Mouse (Mus musculus) frontal cortex, adult 2 months (tissue): ENCODE measurements around the gene H2-M3. TPM values are rescaled to one million over a fixed set of nuclear protein-coding genes. Genes with fewer than 3 reads are reported as not detected.
"Not testable (repeated sequence)": the region's sequence is repeated elsewhere in the genome, so short reads cannot be mapped to it uniquely, and the experiment has no call there.

Experiments
- DNase-seq, 2 experiments: peaks; one replicate each; pipeline ENCODE4 v3.0.0; 2022; ENCODE audit warnings: low spot score in 1 of 2; ENCODE audit errors: extremely low spot score in 1 of 2
- polyA plus RNA-seq: library from polyadenylated mRNA; depleted of rRNA; stranded (reverse); fragments of >200 nt; gene quantifications from 2 replicates; pipeline ENCODE4 v1.2.3, GENCODE M21; 2012; rRNA removed

H2-M3 gene
- polyA plus RNA-seq, result 2.4 and 3.0 TPM in 2 replicates

DNA sequence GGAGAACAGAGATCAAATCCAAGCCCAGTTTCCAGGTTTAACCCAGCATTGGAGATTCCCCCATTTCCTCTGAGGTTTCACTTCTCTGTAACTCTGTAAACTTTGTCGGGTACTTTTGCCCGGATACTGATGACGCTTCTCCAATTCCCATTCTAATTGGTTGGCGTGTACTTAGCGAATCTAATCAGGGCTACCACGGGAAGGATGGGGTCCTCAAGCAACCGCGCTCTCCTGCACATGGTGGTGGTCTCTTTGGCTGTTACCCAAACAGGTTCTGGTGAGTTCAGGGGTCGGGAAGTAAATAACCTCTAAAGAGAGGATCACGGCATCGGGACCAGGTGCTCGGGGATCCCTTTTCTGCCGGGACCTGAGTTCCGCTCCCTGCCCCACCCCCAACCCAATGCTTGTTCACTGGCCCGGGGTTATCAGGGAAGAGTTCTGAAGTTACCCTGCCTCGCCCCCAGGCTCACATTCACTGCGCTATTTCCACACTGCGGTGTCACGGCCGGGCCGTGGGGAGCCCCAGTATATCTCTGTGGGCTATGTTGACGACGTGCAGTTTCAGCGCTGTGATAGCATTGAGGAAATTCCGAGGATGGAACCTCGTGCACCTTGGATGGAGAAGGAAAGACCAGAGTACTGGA is at the start of gene H2-M3:
TSS of gene H2-M3 (plus strand) at position 163 of the 644 bp plus-strand sequence.
- peak; percentile 74 to 98 for DNase-seq

DNA sequence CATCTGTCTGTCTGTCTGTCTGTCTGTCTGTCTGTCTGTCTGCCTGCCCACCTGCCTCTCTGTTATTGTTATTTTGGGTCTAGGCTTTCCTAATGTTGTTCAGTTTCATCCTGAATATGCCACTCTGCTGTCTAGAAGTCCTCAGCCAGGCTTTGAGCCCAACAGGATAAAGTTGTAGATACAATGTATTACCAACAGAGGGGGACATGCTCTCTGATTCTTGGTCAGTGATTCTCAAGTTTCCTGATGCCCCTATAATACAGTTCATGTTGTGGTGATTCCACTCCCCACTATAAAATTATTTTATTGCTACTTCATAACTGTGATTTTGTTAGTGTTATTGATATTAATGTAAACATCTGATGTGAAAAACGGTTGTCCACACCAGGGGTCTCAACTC is 48.1 kb upstream of the H2-M3 start:
- DNase-seq, result no peak

- DNase-seq, result not testable (repeated sequence)
These were observed 32.8 kb upstream of the H2-M3 start, which contains the start of gene Olfr97 for GRCm38 (mm10) chr17:37237230-37237629. TSS of gene Olfr97 (minus strand) at chr17:37237330.

DNA sequence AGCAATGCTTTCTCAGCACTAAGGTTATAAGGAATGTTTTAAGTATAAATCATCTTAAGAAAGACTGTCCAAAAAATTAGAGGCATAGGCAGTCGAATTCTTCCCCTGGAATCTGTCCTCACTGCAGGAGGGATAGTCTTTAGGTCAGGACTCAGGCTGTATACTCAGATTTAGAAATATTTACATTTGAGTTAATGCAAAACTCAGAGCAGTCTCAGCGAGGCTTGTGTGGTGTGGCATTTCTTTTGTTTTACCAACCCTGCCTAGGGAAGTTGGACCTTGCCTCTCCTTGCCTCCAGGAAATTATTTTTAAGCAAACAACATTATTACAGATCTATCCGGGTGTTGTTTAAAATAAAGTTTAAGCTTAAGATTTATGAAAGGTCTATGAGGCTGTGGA is 27.8 kb upstream of the H2-M3 start:
- no peak for DNase-seq

DNA sequence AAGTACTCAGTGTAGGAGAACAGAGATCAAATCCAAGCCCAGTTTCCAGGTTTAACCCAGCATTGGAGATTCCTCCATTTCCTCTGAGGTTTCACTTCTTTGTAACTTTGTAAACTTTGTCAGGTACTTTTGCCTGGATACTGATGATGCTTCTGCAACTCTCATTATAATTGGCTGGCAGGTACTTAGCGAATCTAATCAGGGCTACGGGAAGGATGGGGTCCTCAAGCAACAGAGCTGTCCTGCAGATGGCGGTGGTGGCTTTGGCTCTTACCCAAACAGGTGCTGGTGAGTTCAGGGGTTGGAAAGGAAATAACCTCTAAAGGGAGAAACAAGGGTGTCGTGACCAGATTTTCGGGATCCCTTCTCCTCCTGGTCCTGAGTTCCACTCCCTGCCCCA is 23.3 kb upstream of the H2-M3 start:
- peak; percentile 7 to 72 for DNase-seq

DNA sequence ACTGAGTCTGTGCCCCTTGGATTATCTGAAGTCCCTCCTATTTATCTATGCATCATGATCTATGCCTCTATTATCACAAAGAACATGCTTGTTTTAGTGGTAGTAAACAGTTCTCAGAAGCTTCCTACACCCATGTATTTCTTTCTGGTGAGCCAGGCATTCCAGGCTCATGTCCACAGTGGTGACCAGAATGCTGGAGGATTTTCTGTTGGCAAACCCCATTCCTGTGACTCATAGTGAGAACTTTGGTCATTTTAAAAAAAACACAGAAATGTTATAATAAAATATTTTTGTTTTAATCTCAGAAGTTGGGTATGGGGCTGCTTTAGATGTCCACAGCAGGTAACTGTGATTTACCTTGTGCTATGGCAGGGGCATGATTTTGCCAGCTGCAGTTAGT is 20.6 kb upstream of the H2-M3 start:
- DNase-seq, result no peak

DNA sequence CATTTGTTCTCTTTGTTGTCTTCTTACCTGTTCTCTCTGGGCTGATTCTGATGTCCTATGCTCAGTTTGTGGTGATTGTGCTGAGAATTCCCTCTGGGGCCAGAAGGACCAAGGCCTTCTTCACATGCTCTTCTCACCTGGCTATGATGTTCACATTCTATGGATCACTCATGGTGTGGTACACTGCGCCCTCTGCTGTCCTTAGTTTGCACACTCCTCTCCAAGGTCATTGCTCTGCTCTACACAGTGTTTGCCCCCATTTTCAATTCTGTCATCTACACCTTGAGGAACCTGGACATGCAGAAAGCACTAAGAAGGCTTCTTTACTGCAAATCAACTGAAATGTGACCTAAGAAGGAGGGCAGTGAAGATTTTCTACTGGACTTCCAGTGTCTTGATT is 19.5 kb upstream of the H2-M3 start:
- peak in 1 of 2 experiments; percentile 30 for DNase-seq

DNA sequence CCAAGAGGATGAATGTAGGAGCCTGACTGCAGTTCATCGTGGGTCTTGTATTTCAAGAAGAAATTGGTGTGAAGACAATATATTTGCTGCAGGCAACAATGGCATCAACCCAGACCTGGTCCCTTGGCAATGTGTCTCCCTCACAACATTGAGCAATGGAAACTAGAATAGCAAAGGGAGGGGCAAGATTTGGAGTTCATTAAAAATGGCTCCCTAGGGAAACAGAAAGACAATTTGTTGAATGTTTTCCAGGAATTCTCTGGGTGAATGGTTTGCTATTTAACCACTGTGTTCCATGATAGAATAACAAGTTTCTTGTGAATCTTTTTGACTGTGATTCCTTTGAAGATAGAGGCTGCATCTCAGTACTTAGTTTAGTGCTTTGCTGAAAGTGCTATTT is 6.4 kb upstream of the H2-M3 start, which contains the start of gene Olfr98:
TSS of gene Olfr98 (minus strand) at position 124 of the 400 bp plus-strand sequence.
- DNase-seq, result no peak

GRCm38 (mm10) chr17:37270702-37271092 is 677 bp downstream of the H2-M3 start:
- peak in 1 of 2 experiments; percentile 17 for DNase-seq

DNA sequence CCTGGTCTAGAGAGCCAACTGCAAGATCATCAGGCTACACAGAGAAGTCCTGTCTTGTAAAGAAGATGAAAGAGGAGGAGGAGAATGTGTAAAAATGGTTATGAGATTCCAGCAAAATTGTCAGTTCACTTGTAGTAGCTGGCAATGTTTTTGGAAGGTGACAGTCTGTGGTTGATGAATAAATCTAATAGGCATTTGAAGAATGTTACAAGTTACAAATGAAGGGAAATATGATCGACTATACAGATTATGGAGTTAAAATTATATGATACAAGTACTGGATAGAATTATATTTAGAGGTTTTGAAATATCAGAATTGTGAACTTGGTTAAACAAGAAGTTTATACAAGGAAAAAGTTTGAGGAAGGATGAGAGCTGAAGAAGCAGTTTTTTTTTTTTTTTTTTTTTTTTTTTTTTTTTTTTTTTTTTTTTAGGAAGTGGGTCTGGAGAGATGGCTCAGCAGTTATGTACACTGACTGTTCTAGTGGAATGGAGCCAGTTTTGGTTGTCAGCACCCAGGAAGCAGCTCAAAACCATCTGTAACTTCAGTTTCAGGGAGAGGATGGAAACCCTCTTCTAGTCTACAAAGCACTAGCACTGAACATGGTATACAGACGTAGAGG is 5.7 kb downstream of the H2-M3 start:
- DNase-seq, result no peak

GRCm38 (mm10) chr17:37276573-37276972 is 6.6 kb downstream of the H2-M3 start:
- DNase-seq, result no peak

DNA sequence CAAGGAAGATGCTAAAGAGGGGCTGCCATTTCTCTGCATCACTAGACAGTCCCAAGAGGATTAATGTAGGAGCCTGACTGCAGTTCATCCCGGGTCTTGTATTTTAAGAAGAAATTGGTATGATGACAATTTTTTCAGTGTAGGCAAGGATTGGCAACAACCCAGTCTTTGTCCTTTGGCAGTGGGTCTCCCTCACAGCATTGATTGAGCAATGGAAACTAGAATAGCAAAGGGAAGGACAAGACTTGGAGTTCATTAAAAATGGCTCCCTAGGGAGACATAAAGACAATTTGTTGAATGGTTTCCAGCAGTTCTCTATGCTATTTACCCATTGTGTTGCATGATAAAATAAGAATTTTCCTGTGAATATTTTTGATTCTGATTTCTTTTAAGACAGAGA is 10.3 kb downstream of the H2-M3 start:
- no peak for DNase-seq

GRCm38 (mm10) chr17:37283360-37283759 is 13.3 kb downstream of the H2-M3 start, which contains the start of gene Olfr99:
TSS of gene Olfr99 (minus strand) at chr17:37283460.
- no peak for DNase-seq

GRCm38 (mm10) chr17:37304213-37304612 is 34.2 kb downstream of the H2-M3 start, which contains the start of gene Olfr101:
TSS of gene Olfr101 (minus strand) at chr17:37304313.
- DNase-seq, result no peak

DNA sequence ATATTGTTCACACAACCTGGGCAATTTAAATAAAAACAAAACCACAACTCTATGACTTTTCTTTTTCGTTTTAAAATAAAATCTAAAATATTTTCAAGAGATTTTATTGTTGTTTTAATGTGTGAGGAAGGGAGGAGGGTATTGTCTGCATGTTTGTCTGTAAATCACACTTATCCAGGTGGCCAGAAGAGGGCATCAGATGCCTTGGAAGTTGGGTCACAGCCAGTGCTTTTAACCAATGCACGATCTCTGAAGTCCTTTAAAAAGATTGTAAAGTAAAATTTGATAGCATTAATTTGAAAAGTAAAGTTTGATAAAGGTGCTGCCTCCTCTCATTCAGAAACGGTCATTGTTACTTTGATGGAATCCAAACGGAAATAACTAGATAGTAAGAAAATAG is 38.5 kb downstream of the H2-M3 start:
- peak in 1 of 2 experiments; percentile 11 for DNase-seq

- no peak for DNase-seq
These were observed 40.2 kb downstream of the H2-M3 start for GRCm38 (mm10) chr17:37310146-37310699.

DNA sequence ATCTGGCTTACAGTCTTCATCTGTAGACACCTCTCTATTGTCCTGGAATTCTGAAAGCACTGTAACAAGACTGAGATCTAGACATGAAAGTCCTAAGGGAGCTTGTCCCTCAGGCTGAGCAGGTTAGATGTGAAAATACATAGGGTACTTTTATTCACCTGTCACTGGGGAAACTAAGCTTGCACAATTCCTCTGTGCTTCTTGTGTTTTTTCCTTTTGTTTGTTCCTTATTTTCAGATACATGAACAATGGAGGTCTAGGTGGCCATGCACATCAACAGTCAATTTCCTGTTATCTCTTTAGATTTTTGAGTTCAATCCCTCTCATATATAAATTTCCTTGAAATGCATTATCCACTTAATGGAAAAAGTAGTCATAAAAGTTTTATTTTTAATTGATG is 46.9 kb downstream of the H2-M3 start, which contains the start of gene Olfr102:
TSS of gene Olfr102 (minus strand) at position 101 of the 400 bp plus-strand sequence.
- no peak for DNase-seq

Other genes starting within 250 kb of the H2-M3 start
- gene Mog, start 246.8 kb upstream of the H2-M3 start, polyA plus RNA-seq, result 43.8 and 54.7 TPM in 2 replicates
- gene Gabbr1, start 224.3 kb upstream of the H2-M3 start, polyA plus RNA-seq, result 430 and 435 TPM in 2 replicates
- 0.04 TPM in 1 of 2 replicates, not detected in the other for gene Olfr90, start 181.7 kb upstream of the H2-M3 start, polyA plus RNA-seq
- not detected in 2 replicates for gene Olfr91, start 171.9 kb upstream of the H2-M3 start, polyA plus RNA-seq
- not detected in 2 replicates for gene Olfr92, start 150.1 kb upstream of the H2-M3 start, polyA plus RNA-seq
- gene Olfr93, start 108.7 kb upstream of the H2-M3 start, polyA plus RNA-seq, result not detected in 2 replicates
- not detected in 2 replicates for gene Ubd, start 76.3 kb upstream of the H2-M3 start, polyA plus RNA-seq
- not detected in 2 replicates for gene Olfr94, start 69.2 kb upstream of the H2-M3 start, polyA plus RNA-seq
- gene Olfr95, start 57.1 kb upstream of the H2-M3 start, polyA plus RNA-seq, result not detected in 2 replicates
- gene Olfr96, start 50.1 kb upstream of the H2-M3 start, polyA plus RNA-seq, result not detected in 2 replicates
- gene Olfr97, start 32.9 kb upstream of the H2-M3 start, polyA plus RNA-seq, result not detected in 2 replicates
- gene Olfr98, start 6.5 kb upstream of the H2-M3 start, polyA plus RNA-seq, result not detected in 2 replicates
- 0.08 TPM in 1 of 2 replicates, not detected in the other for gene Olfr99, start 13.2 kb downstream of the H2-M3 start, polyA plus RNA-seq
- gene Olfr101, start 34.1 kb downstream of the H2-M3 start, polyA plus RNA-seq, result 0.23 TPM in 1 of 2 replicates, not detected in the other
- 0.08 TPM in 1 of 2 replicates, not detected in the other for gene Olfr102, start 46.8 kb downstream of the H2-M3 start, polyA plus RNA-seq
- gene Olfr103, start 69.5 kb downstream of the H2-M3 start, polyA plus RNA-seq, result not detected in 2 replicates
- gene Olfr104-ps, start 89.4 kb downstream of the H2-M3 start, polyA plus RNA-seq, result not detected in 2 replicates
- gene Olfr105-ps, start 108.8 kb downstream of the H2-M3 start, polyA plus RNA-seq, result not detected in 2 replicates
- not detected in 2 replicates for gene Olfr106-ps, start 120.2 kb downstream of the H2-M3 start, polyA plus RNA-seq
- gene Olfr107, start 129.0 kb downstream of the H2-M3 start, polyA plus RNA-seq, result not detected in 2 replicates
- gene Olfr108, start 175.3 kb downstream of the H2-M3 start, polyA plus RNA-seq, result not detected in 2 replicates
- 0.02 TPM in 1 of 2 replicates, not detected in the other for gene Olfr109, start 188.7 kb downstream of the H2-M3 start, polyA plus RNA-seq
- not detected in 2 replicates for gene H2-M2, start 213.3 kb downstream of the H2-M3 start, polyA plus RNA-seq
- 0.82 and 0.96 TPM in 2 replicates for gene Olfr110, start 222.2 kb downstream of the H2-M3 start, polyA plus RNA-seq
- 1.3 and 1.6 TPM in 2 replicates for gene Olfr111, start 237.8 kb downstream of the H2-M3 start, polyA plus RNA-seq